Mouse (Mus musculus): Measurements from ENCODE around the gene Mctp2. TPM values are rescaled to one million over a fixed set of nuclear protein-coding genes. Genes with fewer than 3 reads are reported as not detected.
A peak's percentile ranks its signal among the peaks of the same experiment; 100 is the strongest.

Mctp2 gene
- polyA plus RNA-seq, 1 experiment from 2014 or later: 0.13 TPM

DNA sequence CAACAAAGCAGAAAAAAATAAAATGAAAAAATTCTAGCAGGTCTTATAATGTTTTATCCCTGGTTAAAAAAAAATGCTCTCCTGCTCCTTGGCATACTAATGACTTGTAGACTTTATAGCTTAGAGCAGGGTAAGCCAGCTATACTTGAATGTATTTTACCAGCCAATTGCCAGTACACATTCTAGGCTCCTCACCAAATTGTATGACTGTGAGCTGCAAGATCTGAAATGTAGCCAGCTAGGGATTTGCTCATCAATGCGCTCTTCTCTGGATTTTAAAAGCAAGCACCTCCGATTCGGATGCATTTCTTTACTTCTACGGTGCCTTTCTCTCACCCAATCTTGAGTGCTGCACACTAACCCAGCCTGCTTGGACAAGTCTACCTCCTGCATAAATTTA is 167.7 kb downstream of the Mctp2 start:
- Histone ChIP-seq H3K9me3 (no peaks in the 10 kb centered on the region), H3K4me1 (replicated peaks) (no peaks in the 10 kb centered on the region), H3K27ac (no peak overlapping the region), H3K27me3 (ENCODE audit: insufficient read depth, poor library complexity, severe bottlenecking) (no peaks in the 10 kb centered on the region), H3K36me3 (no peaks in the 10 kb centered on the region), H3K4me3 (no peak overlapping the region)
- DNase-seq (ENCODE audit: low spot score): no peak
- 96% methylated on average over 4 of the region's 4 CpGs for WGBS

DNA sequence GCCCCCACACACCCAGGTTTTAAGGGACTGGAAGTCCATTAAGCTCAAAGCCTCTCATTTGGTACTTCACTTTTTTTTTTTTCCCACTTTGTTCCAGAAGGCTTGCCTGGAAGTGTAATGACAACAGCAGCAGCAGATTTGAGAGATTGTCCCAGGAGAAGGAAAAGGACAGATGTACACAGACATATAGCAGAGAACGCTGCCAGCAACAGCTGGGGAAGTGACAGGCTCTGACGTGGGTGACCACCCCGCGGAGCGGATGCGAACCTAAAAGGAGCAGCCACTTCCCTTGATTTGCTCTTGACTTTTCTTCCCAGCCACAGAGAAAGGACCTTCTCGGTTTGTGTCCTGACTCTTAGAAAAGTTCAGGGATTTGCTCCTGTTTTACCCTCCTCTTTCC is 185.4 kb downstream of the Mctp2 start:
- 78% methylated on average over 7 of the region's 7 CpGs for WGBS
- Histone ChIP-seq H3K36me3 (no peaks in the 10 kb centered on the region), H3K4me1 (replicated peaks) (no peaks in the 10 kb centered on the region)

DNA sequence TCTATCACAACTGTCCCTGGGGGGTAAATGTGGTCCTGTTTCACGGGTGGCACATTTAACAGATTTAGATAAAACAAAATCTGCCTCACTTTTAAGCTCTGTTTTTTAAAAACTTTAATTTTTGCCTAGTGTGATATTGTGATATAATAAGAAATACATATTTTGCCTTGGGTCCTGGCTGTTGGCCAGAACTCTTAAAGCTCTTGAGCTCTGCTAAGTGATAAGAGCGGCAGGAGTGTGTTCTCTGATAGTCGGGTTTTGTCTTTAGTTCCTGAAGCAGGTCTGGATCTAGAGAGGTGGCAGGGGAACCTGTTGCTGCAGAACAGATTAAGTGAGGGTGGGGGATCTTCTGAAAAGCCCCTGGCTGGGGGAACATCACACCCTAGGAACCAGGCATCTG is 186.7 kb downstream of the Mctp2 start:
- Histone ChIP-seq H3K9me3 (no peaks in the 10 kb centered on the region), H3K4me1 (replicated peaks) (no peaks in the 10 kb centered on the region), H3K36me3 (no peaks in the 10 kb centered on the region), H3K27ac (no peak overlapping the region), H3K27me3 (ENCODE audit: insufficient read depth, poor library complexity, severe bottlenecking) (no peaks in the 10 kb centered on the region), H3K4me3 (no peak overlapping the region)
- no peak for DNase-seq (ENCODE audit: low spot score)
- WGBS: 93% methylated on average over 3 of the region's 3 CpGs

More for the DNA sequence above, 185.4 kb downstream of the Mctp2 start:
- no peaks in the 10 kb centered on the region for H3K9me3 ChIP-seq
- no peak for DNase-seq (ENCODE audit: low spot score)
- no peaks in the 10 kb centered on the region for H3K27me3 ChIP-seq (ENCODE audit: insufficient read depth, poor library complexity, severe bottlenecking)
- no peak overlapping the region for H3K27ac ChIP-seq
- H3K4me3 ChIP-seq: no peak overlapping the region

DNA sequence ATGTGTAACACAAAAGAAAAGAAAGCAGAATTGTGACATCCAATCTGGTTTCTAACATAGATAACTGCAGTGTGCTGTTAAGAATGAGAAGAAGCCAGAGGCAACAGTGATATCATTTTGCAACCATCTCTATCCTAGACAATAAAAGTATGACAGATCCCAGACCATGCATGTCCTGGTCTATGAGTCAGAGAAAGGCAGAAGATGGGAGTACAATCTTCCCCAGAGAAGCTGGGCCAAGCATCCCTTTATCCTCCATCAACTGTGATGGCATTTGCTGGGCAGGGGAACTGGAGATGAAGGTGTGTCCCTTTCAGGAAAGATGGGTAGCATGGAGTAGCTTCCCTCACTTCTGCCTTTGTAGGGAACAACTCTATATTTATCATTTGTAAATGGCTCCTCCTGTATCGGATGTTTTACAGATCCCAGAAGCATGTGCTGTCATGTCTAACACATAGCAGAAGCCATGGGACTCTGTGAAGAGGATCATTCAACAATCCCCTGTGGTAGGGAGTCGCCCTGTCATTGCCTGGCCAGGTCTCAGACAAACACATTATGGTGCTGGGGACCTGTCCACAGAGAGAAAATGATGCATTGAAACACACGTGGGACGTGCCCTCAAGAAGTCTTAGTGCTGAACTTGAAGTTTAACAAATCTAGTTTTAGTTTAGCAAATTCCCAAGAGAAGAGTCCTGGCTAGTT is 188.9 kb downstream of the Mctp2 start:
- H3K36me3 ChIP-seq: no peaks in the 10 kb centered on the region
- WGBS: 89% methylated on average over 4 of the region's 4 CpGs
- no peak overlapping the region for H3K27ac ChIP-seq
- H3K27me3 ChIP-seq (ENCODE audit: insufficient read depth, poor library complexity, severe bottlenecking): no peaks in the 10 kb centered on the region
- H3K4me1 ChIP-seq (replicated peaks): no peaks in the 10 kb centered on the region
- DNase-seq (ENCODE audit: low spot score): no peak
- H3K9me3 ChIP-seq: no peaks in the 10 kb centered on the region
- H3K4me3 ChIP-seq: no peak overlapping the region

DNA sequence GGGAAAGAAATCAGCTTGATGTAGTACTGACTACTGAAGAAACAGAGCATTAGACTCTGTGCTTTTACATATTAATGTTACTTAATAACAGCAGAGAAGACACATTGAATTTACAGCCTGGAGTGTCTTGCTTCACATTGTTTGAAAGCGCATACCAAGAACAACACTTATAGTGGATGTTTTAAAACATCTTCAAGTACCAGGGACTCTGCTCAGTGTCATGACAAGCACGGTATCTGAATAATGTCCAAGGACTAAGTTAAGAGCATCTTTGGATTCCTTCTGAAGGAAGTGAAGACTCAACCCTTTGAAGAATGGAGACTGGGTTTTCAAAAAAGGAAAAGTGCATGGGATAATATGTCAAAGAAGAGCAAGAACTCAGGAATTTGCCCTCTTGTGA is 191.3 kb downstream of the Mctp2 start:
- peaks cover 13% of the 10 kb centered on the region; the same call in 1 of the 2 replicates for H3K4me1 ChIP-seq (replicated peaks)
- no peaks in the 10 kb centered on the region for H3K9me3 ChIP-seq
- WGBS: 91% methylated on average over 2 of the region's 2 CpGs

DNA sequence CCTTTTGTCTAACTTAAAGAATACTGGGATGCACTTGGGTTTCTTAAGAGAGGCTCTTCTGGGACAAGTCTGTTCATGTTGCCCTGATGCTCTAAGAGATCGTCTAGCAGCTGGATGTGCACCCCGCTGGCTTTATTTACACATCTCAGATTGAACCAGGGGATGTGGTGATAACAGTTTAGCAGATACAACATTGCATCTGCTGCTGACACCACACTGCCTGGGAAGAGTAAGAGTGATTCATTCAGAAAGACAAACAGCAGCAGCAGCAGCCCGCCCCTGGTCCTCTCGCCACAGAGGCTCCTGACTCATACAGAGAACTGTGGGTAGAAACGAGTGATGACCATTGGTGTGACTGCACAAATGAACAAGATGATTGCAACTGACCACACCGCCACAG is 195.8 kb downstream of the Mctp2 start:
- Histone ChIP-seq H3K36me3 (no peaks in the 10 kb centered on the region), H3K4me3 (no peak overlapping the region), H3K27ac (no peak overlapping the region), H3K4me1 (replicated peaks) (peaks cover 13% of the 10 kb centered on the region; the same call in 1 of the 2 replicates), H3K9me3 (no peaks in the 10 kb centered on the region), H3K27me3 (ENCODE audit: insufficient read depth, poor library complexity, severe bottlenecking) (no peaks in the 10 kb centered on the region)
- WGBS: 55% methylated on average over 6 of the region's 6 CpGs
- DNase-seq (ENCODE audit: low spot score): no peak

More for the DNA sequence above, 191.3 kb downstream of the Mctp2 start:
- H3K27ac ChIP-seq: no peak overlapping the region
- no peak overlapping the region for H3K4me3 ChIP-seq
- H3K27me3 ChIP-seq (ENCODE audit: insufficient read depth, poor library complexity, severe bottlenecking): no peaks in the 10 kb centered on the region
- no peak for DNase-seq (ENCODE audit: low spot score)
- no peaks in the 10 kb centered on the region for H3K36me3 ChIP-seq

DNA sequence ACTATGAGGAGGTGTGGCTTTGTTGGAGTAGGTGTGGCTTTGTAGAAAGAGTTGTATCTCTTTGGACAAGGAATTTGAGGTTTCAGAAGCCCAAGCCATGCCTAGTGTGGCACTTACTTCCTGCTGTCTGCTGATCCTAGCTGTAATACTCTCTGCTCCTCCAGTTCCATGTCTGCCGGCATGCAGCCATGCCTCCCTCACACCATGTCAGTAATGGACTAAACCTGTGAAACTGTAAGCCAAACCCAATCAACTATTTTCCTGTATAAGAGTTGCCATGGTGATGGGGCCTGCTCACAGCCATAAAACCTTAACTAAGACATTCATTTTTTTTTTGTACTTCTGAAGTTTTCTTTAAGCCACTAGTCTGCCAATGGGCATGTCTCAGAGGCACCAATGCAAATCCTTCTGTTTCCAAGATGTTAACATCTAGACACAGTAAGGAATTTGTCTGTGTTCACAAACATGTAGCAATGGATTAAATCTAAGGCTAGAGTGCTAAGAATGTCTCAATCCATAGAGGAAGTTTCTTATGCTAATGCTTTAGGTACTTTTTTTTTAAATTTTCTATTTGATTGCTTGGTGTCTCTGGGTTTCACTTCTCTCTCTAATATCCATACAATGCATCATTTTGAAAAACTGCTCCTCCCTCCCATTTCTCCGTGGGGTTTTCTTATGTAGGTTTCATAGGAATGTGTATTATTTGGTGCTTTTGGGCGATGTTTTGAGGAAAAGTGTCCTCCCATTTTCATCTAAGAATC is 197.6 kb downstream of the Mctp2 start:
- Histone ChIP-seq H3K4me1 (replicated peaks) (peaks cover 21% of the 10 kb centered on the region), H3K27ac (no peak overlapping the region), H3K9me3 (no peaks in the 10 kb centered on the region), H3K36me3 (no peaks in the 10 kb centered on the region), H3K4me3 (no peak overlapping the region), H3K27me3 (ENCODE audit: insufficient read depth, poor library complexity, severe bottlenecking) (no peaks in the 10 kb centered on the region)
- 91% methylated on average over 3 of the region's 3 CpGs for WGBS
- DNase-seq (ENCODE audit: low spot score): no peak

DNA sequence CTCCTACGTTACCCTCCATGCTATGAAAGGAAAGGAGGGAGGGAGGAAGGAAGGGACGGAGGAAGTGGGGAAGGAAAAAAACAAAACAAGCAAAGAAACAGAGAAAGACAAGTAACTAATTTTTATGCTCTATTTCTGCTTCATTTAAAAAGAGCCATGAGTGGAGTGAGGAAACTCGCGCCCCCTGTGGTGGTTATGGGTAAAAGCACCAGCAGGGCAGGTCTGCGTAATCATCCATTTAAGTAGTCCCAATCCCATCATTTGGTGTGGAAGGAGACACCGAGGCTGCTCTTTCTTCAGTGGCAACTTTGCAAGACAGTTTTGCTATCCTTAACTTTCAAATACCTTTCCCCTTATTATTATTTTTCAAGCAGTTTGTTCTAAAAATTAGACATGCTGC is 202.2 kb downstream of the Mctp2 start:
- no peaks in the 10 kb centered on the region for H3K36me3 ChIP-seq
- no peak overlapping the region for H3K27ac ChIP-seq
- peak; percentile 34 for DNase-seq (ENCODE audit: low spot score)
- H3K27me3 ChIP-seq (ENCODE audit: insufficient read depth, poor library complexity, severe bottlenecking): peaks cover 2% of the 10 kb centered on the region; the same call in 1 of the 2 replicates
- H3K9me3 ChIP-seq: no peaks in the 10 kb centered on the region
- no peak overlapping the region for H3K4me3 ChIP-seq
- 40% methylated on average over 6 of the region's 6 CpGs for WGBS
- peaks cover 11% of the 10 kb centered on the region for H3K4me1 ChIP-seq (replicated peaks)

DNA sequence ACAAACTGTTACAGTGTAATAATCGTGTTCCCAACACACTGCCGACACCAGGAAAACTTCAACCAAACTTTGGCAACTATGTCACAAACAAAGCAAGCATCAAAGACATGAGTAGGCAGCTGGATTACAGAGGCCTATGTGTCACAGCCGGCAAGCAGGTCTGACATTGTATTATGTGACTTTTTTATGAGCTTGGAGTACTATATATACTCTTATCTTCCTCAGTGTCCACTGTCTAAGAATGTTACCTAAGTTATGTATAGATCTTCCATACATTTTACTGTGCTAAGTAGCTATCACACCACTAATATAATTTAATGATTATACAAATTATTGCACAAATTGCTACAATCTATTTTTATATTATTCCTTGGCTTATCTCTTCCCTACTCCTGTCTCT is 202.8 kb downstream of the Mctp2 start:
- Histone ChIP-seq H3K9me3 (no peaks in the 10 kb centered on the region), H3K27ac (no peak overlapping the region), H3K36me3 (no peaks in the 10 kb centered on the region), H3K27me3 (ENCODE audit: insufficient read depth, poor library complexity, severe bottlenecking) (peaks cover 2% of the 10 kb centered on the region; the same call in 1 of the 2 replicates), H3K4me3 (no peak overlapping the region), H3K4me1 (replicated peaks) (peaks cover 11% of the 10 kb centered on the region)
- no peak for DNase-seq (ENCODE audit: low spot score)
- 80% methylated on average over 3 of the region's 3 CpGs for WGBS

DNA sequence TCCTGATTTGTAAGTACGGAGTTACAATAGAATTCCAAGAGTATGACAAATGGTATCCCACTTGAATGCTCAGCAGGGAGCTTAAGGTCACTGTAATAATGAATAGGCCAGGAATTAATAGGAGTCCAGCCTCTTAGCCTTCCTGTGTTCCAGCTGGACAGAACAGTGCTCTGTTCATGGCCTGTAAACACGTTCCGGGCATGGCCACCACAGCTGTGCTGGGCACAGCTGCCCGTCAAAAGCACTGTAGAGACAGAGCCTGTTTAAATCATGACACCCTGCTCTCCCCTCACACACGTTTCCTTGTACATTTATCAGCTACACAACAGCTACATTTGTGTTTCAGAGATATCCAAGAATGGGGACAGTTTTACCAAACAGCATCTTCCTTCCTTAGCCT is 205.7 kb downstream of the Mctp2 start:
- H3K27me3 ChIP-seq (ENCODE audit: insufficient read depth, poor library complexity, severe bottlenecking): peaks cover 2% of the 10 kb centered on the region; the same call in 1 of the 2 replicates
- no peak for DNase-seq (ENCODE audit: low spot score)

DNA sequence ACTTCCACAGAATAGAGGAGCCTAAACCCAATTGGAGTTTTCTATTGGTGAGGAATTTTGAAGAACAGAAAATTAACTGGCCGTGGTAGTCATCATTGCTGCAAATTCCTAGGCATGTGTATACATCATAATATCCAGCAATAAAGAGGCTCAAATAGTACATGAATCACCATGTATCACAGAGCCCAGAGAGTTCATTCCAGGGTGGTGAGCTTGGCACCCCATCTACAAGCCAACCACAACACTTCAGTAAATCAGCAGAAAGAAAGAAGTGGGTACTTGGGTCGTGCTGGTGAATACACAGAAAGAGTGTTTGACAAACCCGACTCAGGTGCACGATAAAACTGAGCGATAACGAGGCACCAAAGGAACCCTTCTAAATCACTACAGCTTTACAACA is 207.8 kb downstream of the Mctp2 start:
- H3K27ac ChIP-seq: no peak overlapping the region
- no peak for DNase-seq (ENCODE audit: low spot score)
- WGBS: 95% methylated on average over 6 of the region's 6 CpGs

More for the DNA sequence above, 205.7 kb downstream of the Mctp2 start:
- no peak overlapping the region for H3K27ac ChIP-seq
- no peaks in the 10 kb centered on the region for H3K36me3 ChIP-seq
- no peak overlapping the region for H3K4me3 ChIP-seq
- H3K4me1 ChIP-seq (replicated peaks): peaks cover 20% of the 10 kb centered on the region
- WGBS: 63% methylated on average over 5 of the region's 5 CpGs
- H3K9me3 ChIP-seq: no peaks in the 10 kb centered on the region

DNA sequence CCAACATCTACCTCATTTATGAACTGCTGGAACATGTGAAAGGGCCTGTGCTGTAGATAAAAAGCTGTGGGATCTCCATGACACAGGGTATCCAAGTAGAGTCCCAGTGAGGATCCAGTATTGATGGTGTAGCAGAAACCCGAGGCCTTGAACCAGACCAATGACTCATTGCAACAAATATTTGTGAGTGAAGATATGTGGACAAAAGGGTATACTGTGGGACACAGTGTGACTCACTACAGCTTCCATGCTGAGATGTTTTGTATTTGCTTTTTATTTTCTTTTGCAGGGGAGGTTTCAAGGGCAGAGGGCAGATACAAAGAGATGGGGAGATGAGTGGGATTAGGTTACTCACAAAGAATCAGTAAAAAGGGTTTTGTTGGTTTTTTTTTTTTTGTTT is 209.4 kb downstream of the Mctp2 start:
- H3K4me3 ChIP-seq: no peak overlapping the region
- WGBS: 34% methylated on average over 1 of the region's 1 CpGs
- H3K27ac ChIP-seq: peak overlapping the region; percentile 60
- DNase-seq (ENCODE audit: low spot score): no peak
- H3K27me3 ChIP-seq (ENCODE audit: insufficient read depth, poor library complexity, severe bottlenecking): no peaks in the 10 kb centered on the region
- H3K9me3 ChIP-seq: no peaks in the 10 kb centered on the region
- H3K36me3 ChIP-seq: no peaks in the 10 kb centered on the region
- peaks cover 12% of the 10 kb centered on the region for H3K4me1 ChIP-seq (replicated peaks)

More for the DNA sequence above, 207.8 kb downstream of the Mctp2 start:
- H3K4me1 ChIP-seq (replicated peaks): peaks cover 12% of the 10 kb centered on the region
- H3K27me3 ChIP-seq (ENCODE audit: insufficient read depth, poor library complexity, severe bottlenecking): peaks cover 2% of the 10 kb centered on the region; the same call in 1 of the 2 replicates
- no peaks in the 10 kb centered on the region for H3K36me3 ChIP-seq
- no peak overlapping the region for H3K4me3 ChIP-seq
- no peaks in the 10 kb centered on the region for H3K9me3 ChIP-seq

DNA sequence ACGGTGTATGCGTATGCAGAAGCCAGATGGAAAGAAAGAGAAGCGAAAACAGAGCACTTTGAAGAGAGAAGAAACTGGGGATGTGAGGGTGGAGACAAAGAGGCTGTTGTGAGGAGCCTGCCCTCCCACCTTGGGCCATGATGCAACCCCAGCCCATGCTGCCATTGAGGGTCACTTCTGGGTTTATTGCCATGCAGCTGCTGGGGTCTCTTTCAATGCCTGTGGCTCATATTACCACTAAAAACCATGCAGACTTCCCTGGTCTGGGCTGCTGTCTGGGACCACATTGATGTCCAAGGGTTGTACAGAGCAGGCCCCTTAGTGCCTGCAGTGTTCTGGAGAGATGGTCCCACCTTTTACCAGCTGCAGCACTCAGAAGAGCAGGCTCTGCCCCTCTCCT is 210.0 kb downstream of the Mctp2 start:
- DNase-seq (ENCODE audit: low spot score): peak; percentile 23
- H3K9me3 ChIP-seq: no peaks in the 10 kb centered on the region
- H3K27me3 ChIP-seq (ENCODE audit: insufficient read depth, poor library complexity, severe bottlenecking): no peaks in the 10 kb centered on the region
- H3K4me3 ChIP-seq: no peak overlapping the region
- no peaks in the 10 kb centered on the region for H3K36me3 ChIP-seq
- H3K4me1 ChIP-seq (replicated peaks): peaks cover 12% of the 10 kb centered on the region
- H3K27ac ChIP-seq: peak overlapping the region; percentile 60
- WGBS: 50% methylated on average over 3 of the region's 3 CpGs
